Mouse (Mus musculus) heart, embryonic 11.5 days (tissue): ENCODE measurements at regions not wholly inside any gene's neighbourhood (a gene's known extent, or its start where the extent isn't known, plus 50 kb on each side); places are given as distances from the start of the nearest gene placed in this dataset.

Experiments
- ATAC-seq: fragments of 200-750 bp; cut with Nextera tagmentation; replicated peaks from 2 replicates; pipeline ENCODE4 v1.8.0; 2017; ENCODE audit warnings: moderate library complexity; ENCODE audit not compliant: insufficient number of reproducible peaks, low FRiP score, low TSS enrichment
- H3K27ac ChIP-seq: fragments of 300-500 bp; sonication (generic); 2 replicates; pipeline ENCODE4 v1.5.1; 2014; ENCODE audit warnings: mild to moderate bottlenecking, low read depth, low read length
- H3K27me3 ChIP-seq: fragments of 300-500 bp; sonication (generic); 2 replicates; pipeline ENCODE4 v1.6.1; 2014; ENCODE audit warnings: mild to moderate bottlenecking, low read length, mixed read lengths; ENCODE audit not compliant: control insufficient read depth, insufficient read depth
- H3K36me3 ChIP-seq: fragments of 300-500 bp; sonication (generic); 2 replicates; pipeline ENCODE4 v1.6.1; 2014; ENCODE audit warnings: mild to moderate bottlenecking, low read length, moderate library complexity, mixed read lengths; ENCODE audit not compliant: control insufficient read depth, insufficient read depth
- H3K4me1 ChIP-seq: fragments of 300-500 bp; sonication (generic); 2 replicates; pipeline ENCODE4 v1.6.1; 2014; ENCODE audit warnings: low read length; ENCODE audit not compliant: control insufficient read depth, insufficient read depth
- H3K4me2 ChIP-seq: fragments of 300-500 bp; sonication (generic); 2 replicates; pipeline ENCODE4 v1.6.1; 2014; ENCODE audit warnings: mild to moderate bottlenecking, moderate library complexity
- H3K4me3 ChIP-seq: fragments of 300-500 bp; sonication (generic); 2 replicates; pipeline ENCODE4 v1.5.1; 2014; ENCODE audit warnings: low read depth, low read length
- H3K9ac ChIP-seq: fragments of 300-500 bp; sonication (generic); 2 replicates; pipeline ENCODE4 v1.6.1; 2014; ENCODE audit warnings: mild to moderate bottlenecking, low read depth, low read length, moderate library complexity
- H3K9me3 ChIP-seq: fragments of 300-500 bp; sonication (generic); replicated peaks from 2 replicates; pipeline ENCODE4 v1.6.1; 2016; ENCODE audit warnings: low read length; ENCODE audit not compliant: control insufficient read depth
- WGBS: fragments of 180-500 bp; shearing (Covaris S2); extraction: QIAGEN DNeasy Blood & Tissue Kit; methylation state at CpG from one replicate; pipeline ENCODE4 v1.1.7; 2014; ENCODE audit not compliant: insufficient replicate concordance; 5-methylcytosine and 5-hydroxymethylcytosine counted together

DNA sequence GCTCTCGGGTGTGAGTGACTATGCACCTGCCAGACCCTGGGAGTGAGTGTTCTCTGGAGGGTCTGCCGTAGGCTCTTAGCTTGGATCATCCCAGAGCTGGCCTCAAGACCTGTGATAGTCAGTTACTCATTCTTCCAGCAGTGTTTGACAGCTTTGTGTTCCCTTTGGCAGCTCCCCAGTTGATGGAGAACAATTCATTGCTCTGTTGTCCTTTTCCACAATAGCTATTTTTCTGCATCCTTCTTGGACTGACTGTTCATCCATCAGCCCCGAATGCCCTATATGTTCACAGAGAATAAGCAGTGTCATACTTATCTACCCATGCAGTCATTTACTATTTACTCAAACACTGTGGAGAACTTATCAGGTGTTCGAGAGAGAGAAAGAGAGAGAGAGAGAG is 1368.5 kb downstream of the Gsdmc2 start:
- no peaks in the 10 kb centered on the region for H3K4me1 ChIP-seq
- H3K9ac ChIP-seq, result no peak overlapping the region
- H3K9me3 ChIP-seq, result no peaks in the 10 kb centered on the region
- no peak overlapping the region for H3K4me2 ChIP-seq
- H3K36me3 ChIP-seq, result no peaks in the 10 kb centered on the region
- H3K27me3 ChIP-seq, result no peaks in the 10 kb centered on the region
- H3K27ac ChIP-seq, result no peak overlapping the region
- WGBS, result 80% methylated on average over 4 of the region's 4 CpGs
- H3K4me3 ChIP-seq, result no peak overlapping the region
- ATAC-seq, result no peak

DNA sequence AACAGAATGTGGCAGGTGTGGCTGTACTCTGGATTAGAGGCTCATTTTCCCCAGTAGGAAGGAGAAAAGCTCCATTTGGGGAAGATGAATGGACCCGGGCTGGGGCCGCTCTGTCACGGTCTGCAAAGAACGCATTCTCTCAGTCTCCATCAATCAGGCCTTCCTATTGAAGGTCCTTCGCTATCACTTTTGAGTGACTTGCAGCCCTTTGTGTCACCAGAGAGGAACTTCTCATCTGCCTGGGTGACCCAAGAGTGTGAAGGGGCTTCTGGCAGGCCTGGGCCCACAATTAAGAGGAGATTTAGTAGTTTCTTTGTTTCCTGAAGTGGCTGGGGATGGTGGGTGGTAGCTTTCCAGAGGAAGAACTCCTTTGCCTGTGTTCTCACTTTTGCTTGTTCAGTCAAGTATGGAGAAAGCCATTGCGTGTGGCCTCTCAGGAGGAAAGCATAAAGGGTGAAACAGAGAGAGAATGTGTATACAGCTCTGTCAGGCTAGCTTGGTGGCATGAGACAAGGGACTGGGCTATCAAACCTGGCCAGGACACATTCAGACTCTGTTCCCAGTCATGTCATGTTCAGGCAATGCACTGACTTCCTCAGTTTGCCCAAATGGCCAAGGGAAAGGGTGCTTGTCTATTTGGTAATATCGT is 1374.2 kb downstream of the Gsdmc2 start:
- no peak overlapping the region for H3K4me3 ChIP-seq
- H3K4me2 ChIP-seq, result no peak overlapping the region
- no peaks in the 10 kb centered on the region for H3K36me3 ChIP-seq
- H3K27me3 ChIP-seq, result no peaks in the 10 kb centered on the region
- no peak overlapping the region for H3K27ac ChIP-seq
- 65% methylated on average over 7 of the region's 7 CpGs for WGBS
- no peaks in the 10 kb centered on the region for H3K9me3 ChIP-seq
- H3K4me1 ChIP-seq, result no peaks in the 10 kb centered on the region
- H3K9ac ChIP-seq, result no peak overlapping the region
- ATAC-seq, result no peak

GRCm38 (mm10) chr15:62468076-62468475 is 1376.9 kb downstream of the Gsdmc2 start:
- Histone ChIP-seq H3K9ac (no peak overlapping the region), H3K4me1 (no peaks in the 10 kb centered on the region), H3K27me3 (no peaks in the 10 kb centered on the region), H3K36me3 (no peaks in the 10 kb centered on the region), H3K27ac (no peak overlapping the region), H3K4me2 (no peak overlapping the region), H3K9me3 (no peaks in the 10 kb centered on the region), H3K4me3 (no peak overlapping the region)
- ATAC-seq, result no peak
- 66% methylated on average over 3 of the region's 3 CpGs for WGBS

- no peak overlapping the region for H3K4me2 ChIP-seq
- no peak for ATAC-seq
Observed at GRCm38 (mm10) chr15:62466856-62467255, 1378.1 kb downstream of the Gsdmc2 start.

GRCm38 (mm10) chr15:62465026-62465839 is 1379.7 kb downstream of the Gsdmc2 start:
- Histone ChIP-seq H3K27ac (no peak overlapping the region), H3K4me3 (no peak overlapping the region), H3K4me1 (no peaks in the 10 kb centered on the region), H3K9me3 (no peaks in the 10 kb centered on the region), H3K9ac (no peak overlapping the region), H3K4me2 (no peak overlapping the region), H3K36me3 (no peaks in the 10 kb centered on the region), H3K27me3 (no peaks in the 10 kb centered on the region)
- WGBS, result 67% methylated on average over 6 of the region's 6 CpGs
- no peak for ATAC-seq

More at GRCm38 (mm10) chr15:62466856-62467255, 1378.1 kb downstream of the Gsdmc2 start:
- no peaks in the 10 kb centered on the region for H3K9me3 ChIP-seq
- no peaks in the 10 kb centered on the region for H3K36me3 ChIP-seq
- H3K27ac ChIP-seq, result no peak overlapping the region
- H3K27me3 ChIP-seq, result no peaks in the 10 kb centered on the region
- no peak overlapping the region for H3K9ac ChIP-seq
- H3K4me1 ChIP-seq, result no peaks in the 10 kb centered on the region
- H3K4me3 ChIP-seq, result no peak overlapping the region

GRCm38 (mm10) chr15:62462698-62463097 is 1382.3 kb downstream of the Gsdmc2 start:
- WGBS, result 33% methylated on average over 3 of the region's 3 CpGs

DNA sequence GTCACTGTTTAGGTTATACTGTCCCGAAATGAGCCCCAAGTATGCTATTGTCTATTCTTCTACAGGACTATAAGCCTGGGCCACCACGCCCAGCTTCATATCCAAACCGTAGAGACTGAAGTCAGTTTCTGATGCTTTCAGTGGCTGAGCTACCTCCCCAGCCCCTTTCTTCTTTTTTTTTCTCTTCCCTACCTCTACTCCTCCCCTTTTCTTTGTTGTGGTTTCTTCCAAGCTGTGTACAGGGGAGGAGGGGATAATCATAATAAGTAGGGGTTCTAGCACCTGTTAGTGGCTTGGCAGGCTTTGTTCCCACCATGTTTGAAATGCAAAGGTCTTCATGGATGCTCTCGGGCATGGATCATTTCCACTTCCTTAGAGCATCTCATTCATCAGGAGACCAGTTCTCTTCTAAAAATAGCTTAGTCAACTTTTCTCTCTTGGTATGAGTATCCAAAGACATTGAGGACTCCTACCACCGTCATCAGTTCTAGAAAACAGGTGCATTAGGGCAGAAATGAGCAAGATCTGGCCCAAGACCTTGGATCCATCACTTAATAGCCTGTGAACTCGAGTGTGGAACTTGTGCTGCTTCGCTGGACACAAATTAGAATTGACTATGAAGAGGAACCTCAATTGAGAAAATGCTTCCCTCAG is 1383.5 kb downstream of the Gsdmc2 start:
- Histone ChIP-seq H3K9ac (no peak overlapping the region), H3K27me3 (no peaks in the 10 kb centered on the region), H3K36me3 (no peaks in the 10 kb centered on the region), H3K4me3 (no peak overlapping the region), H3K27ac (no peak overlapping the region), H3K9me3 (no peaks in the 10 kb centered on the region), H3K4me2 (no peak overlapping the region), H3K4me1 (no peaks in the 10 kb centered on the region)
- no peak for ATAC-seq
- WGBS, result 82% methylated on average over 7 of the region's 7 CpGs

More at GRCm38 (mm10) chr15:62462698-62463097, 1382.3 kb downstream of the Gsdmc2 start:
- 0 out of 2 replicates have a peak, but pooled peaks have one; percentile 42 for ATAC-seq
- Histone ChIP-seq H3K4me2 (no peak overlapping the region), H3K27ac (no peak overlapping the region), H3K9me3 (no peaks in the 10 kb centered on the region), H3K9ac (no peak overlapping the region), H3K27me3 (no peaks in the 10 kb centered on the region), H3K36me3 (no peaks in the 10 kb centered on the region), H3K4me1 (no peaks in the 10 kb centered on the region), H3K4me3 (no peak overlapping the region)

DNA sequence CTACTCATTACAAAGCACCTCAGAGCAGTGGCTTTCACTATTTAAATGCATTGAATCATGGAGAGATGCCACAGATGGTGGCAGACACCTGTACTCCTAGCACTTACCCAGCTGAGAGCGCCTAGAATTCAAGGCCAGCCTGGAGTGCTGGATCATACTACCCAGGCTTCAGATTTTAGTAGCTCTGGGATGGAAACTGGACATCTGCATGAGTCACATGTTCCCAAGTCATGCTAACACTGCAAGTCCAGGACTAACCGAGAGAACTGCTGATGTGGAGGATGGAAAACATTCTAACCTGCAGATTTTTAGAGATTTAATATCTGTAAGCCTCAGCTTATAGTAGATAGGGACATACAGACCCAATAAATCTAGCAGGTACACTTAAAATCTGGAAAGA is 1384.3 kb downstream of the Gsdmc2 start:
- H3K36me3 ChIP-seq, result no peaks in the 10 kb centered on the region
- 69% methylated on average over 2 of the region's 2 CpGs for WGBS
- H3K9me3 ChIP-seq, result no peaks in the 10 kb centered on the region
- H3K4me3 ChIP-seq, result no peak overlapping the region
- no peak overlapping the region for H3K4me2 ChIP-seq
- no peaks in the 10 kb centered on the region for H3K27me3 ChIP-seq
- H3K4me1 ChIP-seq, result no peaks in the 10 kb centered on the region
- H3K27ac ChIP-seq, result no peak overlapping the region
- no peak for ATAC-seq
- H3K9ac ChIP-seq, result no peak overlapping the region
